8 mouse cellular contexts compared by ENCODE assay signal in the genomic region with DNA sequence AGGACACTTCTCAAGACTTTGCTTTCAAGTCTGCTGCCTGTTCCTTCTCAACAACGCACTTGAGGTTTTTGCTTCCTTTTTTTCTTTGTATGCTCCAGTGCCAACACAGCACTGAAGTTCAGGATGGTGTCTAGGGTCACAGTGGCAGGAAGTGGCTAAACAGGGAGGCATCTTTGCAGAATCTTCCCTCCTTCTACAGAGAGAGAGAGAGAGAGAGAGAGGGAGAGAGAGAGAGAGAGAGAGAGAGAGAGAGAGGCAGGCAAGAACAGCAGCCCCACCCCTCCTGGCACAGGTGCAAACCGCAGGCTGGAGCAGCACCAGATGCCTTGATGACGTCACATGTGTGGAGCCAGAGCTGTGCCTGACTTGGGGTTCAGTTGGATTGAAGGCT.
A peak's percentile ranks its signal among the peaks of the same experiment; 100 is the strongest.
DNase-seq lines count a peak whose midpoint lies in the region; ATAC-seq and TF ChIP-seq lines count a peak whose summit lies in the region.

No protein-coding gene starts in this region.

- H3K9me3 ChIP-seq in hindbrain, embryonic 10.5 days, result peaks cover 4% of the 10 kb centered on the region; the same call in 1 of the 2 replicates

- no peak overlapping the region for H3K4me3 ChIP-seq in hindbrain, embryonic 10.5 days
- H3K4me3 ChIP-seq in layer of hippocampus, adult 2 months, result no peak overlapping the region

- WGBS in hindbrain, embryonic 10.5 days, result 43% methylated on average over 3 of the region's 3 CpGs

- no peak for ATAC-seq in cerebellum, adult (ENCODE audit: insufficient number of reproducible peaks, low FRiP score, low TSS enrichment)

- peaks cover 27% of the 10 kb centered on the region for H3K4me1 ChIP-seq in hindbrain, embryonic 10.5 days (replicated peaks)

- no peak for TF ChIP-seq CTCF in layer of hippocampus, adult 2 months (conservative IDR thresholded peaks at IDR 0.05)

- H3K27me3 ChIP-seq in hindbrain, embryonic 10.5 days (ENCODE audit: insufficient read depth, poor library complexity, severe bottlenecking), result 0 out of 2 replicates have a peak, but pooled peaks cover 6% of the 10 kb centered on the region

- peak overlapping the region; percentile 76 for H3K27ac ChIP-seq in hindbrain, embryonic 10.5 days
- peak overlapping the region; percentile 48; the same call in 1 of the 2 replicates for H3K27ac ChIP-seq in layer of hippocampus, adult 2 months

- no peaks in the 10 kb centered on the region for H3K36me3 ChIP-seq in hindbrain, embryonic 10.5 days

- peak; percentile 21 for DNase-seq in cerebellum, adult 9-11 months
- DNase-seq in MN1 (ENCODE audit: low spot score), result peak; percentile 89
- DNase-seq in gastrocnemius, adult 18-20 months (ENCODE audit: low spot score), result peak; percentile 88
- no peak for DNase-seq in hindbrain, embryonic 10.5 days (ENCODE audit: low spot score)
- DNase-seq in layer of hippocampus, adult 2 months (ENCODE audit: low spot score in 2 of 2), result peak; percentile 25 to 38
- peak; percentile 94 for DNase-seq in lung, postnatal 36 days
- peak; percentile 67 for DNase-seq in thymus, postnatal 0 days (ENCODE audit: low spot score)
